Mouse (Mus musculus): ENCODE measurements around the gene Tab1. TPM values are rescaled to one million over a fixed set of nuclear protein-coding genes. Genes with fewer than 3 reads are reported as not detected.

The Tab1 gene
- total and polyA plus RNA-seq, 2 experiments from 2014 or later: 29.1 to 37.3 TPM

GRCm38 (mm10) chr15:80131421-80131820 lies 1.5 kb upstream of the Tab1 start:
- H3K9me3 ChIP-seq (replicated peaks; ENCODE audit: control insufficient read depth, low read length): no peaks in the 10 kb centered on the region
- H3K4me2 ChIP-seq (ENCODE audit: low read depth, low read length): no peak overlapping the region
- 60% methylated on average over 6 of the region's 6 CpGs for WGBS
- H3K27me3 ChIP-seq (ENCODE audit: control insufficient read depth, insufficient read depth, low read length): no peaks in the 10 kb centered on the region
- H3K4me1 ChIP-seq (ENCODE audit: control insufficient read depth, insufficient read depth): peaks cover 20% of the 10 kb centered on the region
- no peak overlapping the region for H3K9ac ChIP-seq (replicated peaks; ENCODE audit: low read depth, low read length)
- H3K36me3 ChIP-seq (replicated peaks; ENCODE audit: control insufficient read depth, insufficient read depth, low read length): no peaks in the 10 kb centered on the region
- TF ChIP-seq EP300 (IDR thresholded peaks at IDR 0.05; ENCODE audit: low read depth) (no peak), CTCF (IDR thresholded peaks at IDR 0.05; ENCODE audit: low read depth) (no peak)
- DNase-seq (ENCODE audit: low spot score): no peak
- H3K4me3 ChIP-seq (ENCODE audit: low read depth, low read length): no peak overlapping the region
- H3K27ac ChIP-seq (ENCODE audit: low read depth): no peak overlapping the region
- no peak for ATAC-seq (ENCODE audit: insufficient read depth, low read depth)

- no peak for TF ChIP-seq EP300 (IDR thresholded peaks at IDR 0.05; ENCODE audit: low read depth)
- no peak for TF ChIP-seq CTCF (IDR thresholded peaks at IDR 0.05; ENCODE audit: low read depth)
- Histone ChIP-seq H3K9me3 (replicated peaks; ENCODE audit: control insufficient read depth, low read length) (no peaks in the 10 kb centered on the region), H3K4me3 (ENCODE audit: low read depth, low read length) (peak overlapping the region; percentile 73), H3K36me3 (replicated peaks; ENCODE audit: control insufficient read depth, insufficient read depth, low read length) (no peaks in the 10 kb centered on the region), H3K27me3 (ENCODE audit: control insufficient read depth, insufficient read depth, low read length) (no peaks in the 10 kb centered on the region), H3K4me1 (ENCODE audit: control insufficient read depth, insufficient read depth) (peaks cover 23% of the 10 kb centered on the region), H3K4me2 (ENCODE audit: low read depth, low read length) (peak overlapping the region; percentile 70), H3K9ac (replicated peaks; ENCODE audit: low read depth, low read length) (peak overlapping the region; percentile 81), H3K27ac (ENCODE audit: low read depth) (peak overlapping the region; percentile 99)
- WGBS: 77% methylated on average over 9 of the region's 9 CpGs
- no peak for ATAC-seq (ENCODE audit: insufficient read depth, low read depth)
- no peak for DNase-seq (ENCODE audit: low spot score)
These were observed 475 bp upstream of the Tab1 start for GRCm38 (mm10) chr15:80132452-80132851.

- TF ChIP-seq CTCF (IDR thresholded peaks at IDR 0.05; ENCODE audit: low read depth) (no peak), EP300 (IDR thresholded peaks at IDR 0.05; ENCODE audit: low read depth) (no peak; the same call in 1 of the 2 replicates)
- Histone ChIP-seq H3K27ac (ENCODE audit: low read depth) (peak overlapping the region; percentile 99), H3K4me2 (ENCODE audit: low read depth, low read length) (peak overlapping the region; percentile 70), H3K9ac (replicated peaks; ENCODE audit: low read depth, low read length) (peak overlapping the region; percentile 81), H3K4me1 (ENCODE audit: control insufficient read depth, insufficient read depth) (peaks cover 30% of the 10 kb centered on the region), H3K9me3 (replicated peaks; ENCODE audit: control insufficient read depth, low read length) (no peaks in the 10 kb centered on the region), H3K27me3 (ENCODE audit: control insufficient read depth, insufficient read depth, low read length) (no peaks in the 10 kb centered on the region), H3K36me3 (replicated peaks; ENCODE audit: control insufficient read depth, insufficient read depth, low read length) (no peaks in the 10 kb centered on the region), H3K4me3 (ENCODE audit: low read depth, low read length) (peak overlapping the region; percentile 73)
- peak; percentile 37 for DNase-seq (ENCODE audit: low spot score)
- ATAC-seq (ENCODE audit: insufficient read depth, low read depth): peak; percentile 4; the same call in 1 of the 2 replicates
- WGBS: 6% methylated on average over 14 of the region's 14 CpGs
These were observed 939 bp downstream of the Tab1 start for GRCm38 (mm10) chr15:80133682-80134449.

- Histone ChIP-seq H3K4me3 (ENCODE audit: low read depth, low read length) (peak overlapping the region; percentile 73), H3K27me3 (ENCODE audit: control insufficient read depth, insufficient read depth, low read length) (no peaks in the 10 kb centered on the region), H3K9me3 (replicated peaks; ENCODE audit: control insufficient read depth, low read length) (no peaks in the 10 kb centered on the region), H3K4me1 (ENCODE audit: control insufficient read depth, insufficient read depth) (peaks cover 36% of the 10 kb centered on the region), H3K4me2 (ENCODE audit: low read depth, low read length) (peak overlapping the region; percentile 70), H3K9ac (replicated peaks; ENCODE audit: low read depth, low read length) (peak overlapping the region; percentile 81), H3K36me3 (replicated peaks; ENCODE audit: control insufficient read depth, insufficient read depth, low read length) (no peaks in the 10 kb centered on the region), H3K27ac (ENCODE audit: low read depth) (peak overlapping the region; percentile 99)
- 11% methylated on average over 9 of the region's 9 CpGs for WGBS
- ATAC-seq (ENCODE audit: insufficient read depth, low read depth) (0 out of 2 replicates have a peak, but pooled peaks have one; percentile 6), DNase-seq (ENCODE audit: low spot score) (peak; percentile 59)
- TF ChIP-seq EP300 (IDR thresholded peaks at IDR 0.05; ENCODE audit: low read depth) (no peak), CTCF (IDR thresholded peaks at IDR 0.05; ENCODE audit: low read depth) (no peak)
These were observed 1.5 kb downstream of the Tab1 start for GRCm38 (mm10) chr15:80134450-80134847.

- Histone ChIP-seq H3K9me3 (replicated peaks; ENCODE audit: control insufficient read depth, low read length) (no peaks in the 10 kb centered on the region), H3K4me2 (ENCODE audit: low read depth, low read length) (no peak overlapping the region), H3K27me3 (ENCODE audit: control insufficient read depth, insufficient read depth, low read length) (no peaks in the 10 kb centered on the region), H3K36me3 (replicated peaks; ENCODE audit: control insufficient read depth, insufficient read depth, low read length) (peaks cover 7% of the 10 kb centered on the region; the same call in 1 of the 2 replicates), H3K4me3 (ENCODE audit: low read depth, low read length) (no peak overlapping the region), H3K27ac (ENCODE audit: low read depth) (peak overlapping the region; percentile 99; the same call in 1 of the 2 replicates), H3K4me1 (ENCODE audit: control insufficient read depth, insufficient read depth) (peaks cover 37% of the 10 kb centered on the region), H3K9ac (replicated peaks; ENCODE audit: low read depth, low read length) (no peak overlapping the region)
- no peak for DNase-seq (ENCODE audit: low spot score)
- 85% methylated on average over 2 of the region's 2 CpGs for WGBS
- TF ChIP-seq EP300 (IDR thresholded peaks at IDR 0.05; ENCODE audit: low read depth): no peak
- no peak for TF ChIP-seq CTCF (IDR thresholded peaks at IDR 0.05; ENCODE audit: low read depth)
- ATAC-seq (ENCODE audit: insufficient read depth, low read depth): no peak
These were observed 2.6 kb downstream of the Tab1 start for GRCm38 (mm10) chr15:80135499-80135898.
